Mouse (Mus musculus) embryonic facial prominence, embryonic 11.5 days (tissue): ENCODE measurements around the gene Cdkal1. TPM values are rescaled to one million over a fixed set of nuclear protein-coding genes. Genes with fewer than 3 reads are reported as not detected.

Experiments
- ATAC-seq: fragments of 200-750 bp; cut with Nextera tagmentation; replicated peaks from 2 replicates; pipeline ENCODE4 v1.8.0; 2017; ENCODE audit warnings: low read depth; ENCODE audit not compliant: insufficient number of reproducible peaks, low FRiP score, low TSS enrichment
- DNase-seq: peaks from one replicate; pipeline ENCODE4 v3.0.0-alpha.2; 2015; ENCODE audit warnings: low spot score
- H3K27ac ChIP-seq: fragments of 300-500 bp; sonication (generic); replicated peaks from 2 replicates; pipeline ENCODE4 v1.5.1; 2014; ENCODE audit warnings: mild to moderate bottlenecking, low read depth, low read length, control low read depth
- H3K27me3 ChIP-seq: fragments of 300-500 bp; sonication (generic); 2 replicates; pipeline ENCODE4 v1.6.1; 2014; ENCODE audit warnings: mild to moderate bottlenecking, low read length, moderate library complexity, mixed read lengths; ENCODE audit not compliant: control insufficient read depth, insufficient read depth
- H3K36me3 ChIP-seq: fragments of 300-500 bp; sonication (generic); replicated peaks from 2 replicates; pipeline ENCODE4 v1.6.1; 2014; ENCODE audit warnings: low read depth, mild to moderate bottlenecking, low read length, moderate library complexity, mixed read lengths; ENCODE audit not compliant: control insufficient read depth, insufficient read depth
- H3K4me1 ChIP-seq: fragments of 300-500 bp; sonication (generic); 2 replicates; pipeline ENCODE4 v1.6.1; 2014; ENCODE audit warnings: low read length, mixed read lengths; ENCODE audit not compliant: control insufficient read depth, insufficient read depth
- H3K4me2 ChIP-seq: fragments of 300-500 bp; sonication (generic); 2 replicates; pipeline ENCODE4 v1.6.1; 2014; ENCODE audit warnings: low read depth, mild to moderate bottlenecking, control low read depth, low read length, moderate library complexity
- H3K4me3 ChIP-seq: fragments of 300-500 bp; sonication (generic); 2 replicates; pipeline ENCODE4 v1.5.1; 2014; ENCODE audit warnings: low read depth, low read length, control low read depth
- H3K9ac ChIP-seq: fragments of 300-500 bp; sonication (generic); replicated peaks from 2 replicates; pipeline ENCODE4 v1.6.1; 2014; ENCODE audit warnings: mild to moderate bottlenecking, control low read depth, low read length
- H3K9me3 ChIP-seq: fragments of 300-500 bp; sonication (generic); replicated peaks from 2 replicates; pipeline ENCODE4 v1.6.1; 2016; ENCODE audit warnings: mild to moderate bottlenecking, low read length, inconsistent platforms, mixed read lengths; ENCODE audit not compliant: control insufficient read depth
- WGBS: fragments of 180-500 bp; shearing (Covaris S2); extraction: QIAGEN DNeasy Blood & Tissue Kit; methylation state at CpG from one replicate; pipeline ENCODE4 v1.1.7; 2014; 5-methylcytosine and 5-hydroxymethylcytosine counted together
- polyA plus RNA-seq: library from polyadenylated mRNA; unstranded; fragments of >200 nt; fragmentation: Nextera tagmentation; extraction: Ambion mirVana; gene quantifications from 2 replicates; pipeline ENCODE4 v1.2.1, GENCODE M21; 2014

The Cdkal1 gene
- polyA plus RNA-seq, 1 experiment from 2014 or later: 39.6 TPM

DNA sequence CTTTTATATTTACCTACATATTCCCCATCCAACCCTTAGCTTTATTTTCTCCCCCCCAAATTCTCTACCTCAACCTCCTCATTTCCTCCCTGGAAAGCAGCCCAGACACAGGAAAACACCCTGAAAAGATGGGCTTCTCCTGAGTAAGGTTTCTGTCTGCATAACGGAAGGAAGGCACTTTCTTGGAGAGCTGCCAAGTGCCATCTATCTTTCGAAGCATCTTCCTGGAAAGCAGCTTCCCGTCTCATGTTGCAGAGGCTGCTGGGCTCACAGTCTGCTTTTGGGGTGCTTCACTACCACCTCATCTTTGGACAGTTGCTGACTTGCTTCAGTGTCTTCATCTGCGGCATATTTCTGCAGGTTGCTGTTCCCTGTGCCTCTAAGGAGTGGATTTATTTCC lies 622.8 kb downstream of the Cdkal1 start:
- H3K9ac ChIP-seq: no peak overlapping the region
- H3K27ac ChIP-seq: no peak overlapping the region
- DNase-seq: no peak
- no peaks in the 10 kb centered on the region for H3K9me3 ChIP-seq
- no peak overlapping the region for H3K4me3 ChIP-seq
- 75% methylated on average over 4 of the region's 4 CpGs for whole genome bisulfite sequencing
- no peaks in the 10 kb centered on the region for H3K4me1 ChIP-seq
- H3K4me2 ChIP-seq: no peak overlapping the region
- no peaks in the 10 kb centered on the region for H3K27me3 ChIP-seq
- no peaks in the 10 kb centered on the region for H3K36me3 ChIP-seq
- ATAC-seq: no peak

GRCm38 (mm10) chr13:29224815-29225214 lies 630.7 kb downstream of the Cdkal1 start:
- Histone ChIP-seq H3K4me2 (no peak overlapping the region), H3K27me3 (no peaks in the 10 kb centered on the region), H3K9ac (no peak overlapping the region), H3K36me3 (no peaks in the 10 kb centered on the region), H3K4me1 (no peaks in the 10 kb centered on the region), H3K27ac (no peak overlapping the region), H3K9me3 (no peaks in the 10 kb centered on the region), H3K4me3 (no peak overlapping the region)
- ATAC-seq (no peak), DNase-seq (no peak)
- 73% methylated on average over 5 of the region's 5 CpGs for WGBS

DNA sequence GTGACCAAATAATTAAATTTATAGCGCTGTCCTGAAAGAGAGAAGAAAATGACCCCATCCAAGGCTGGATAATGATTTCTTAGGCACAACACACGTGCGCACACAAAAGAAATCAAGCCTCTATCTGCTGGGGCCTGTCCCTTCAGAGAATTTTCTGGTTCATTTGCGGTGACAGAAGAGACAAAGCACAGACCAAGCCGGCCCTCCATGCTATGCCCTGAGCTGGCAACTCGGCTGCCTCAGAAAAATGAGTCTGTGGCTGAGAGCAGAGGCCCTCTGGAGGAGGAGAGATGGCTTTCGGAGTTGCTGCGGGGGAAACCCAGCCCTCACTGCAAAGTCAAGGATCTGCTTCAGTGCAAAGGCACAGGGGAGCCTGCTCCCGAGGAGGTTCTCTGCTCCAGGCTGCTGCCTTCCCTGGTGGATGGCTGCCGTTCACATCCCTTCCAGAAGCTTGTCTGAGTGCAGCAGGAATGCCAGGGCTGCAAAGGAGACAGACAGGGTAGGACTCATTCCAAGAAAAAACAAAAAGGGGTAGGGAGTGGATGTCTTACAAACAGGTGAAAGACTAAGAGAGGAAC lies 633.1 kb downstream of the Cdkal1 start:
- WGBS: 21% methylated on average over 10 of the region's 10 CpGs
- Histone ChIP-seq H3K9ac (peak overlapping the region; percentile 22; the same call in 1 of the 2 replicates), H3K4me3 (no peak overlapping the region), H3K4me1 (no peaks in the 10 kb centered on the region), H3K9me3 (no peaks in the 10 kb centered on the region), H3K27me3 (no peaks in the 10 kb centered on the region), H3K36me3 (no peaks in the 10 kb centered on the region), H3K27ac (0 out of 2 replicates have a peak overlapping the region, but pooled peaks have one; percentile 35), H3K4me2 (no peak overlapping the region)
- ATAC-seq (peak; percentile 80), DNase-seq (peak; percentile 57)

DNA sequence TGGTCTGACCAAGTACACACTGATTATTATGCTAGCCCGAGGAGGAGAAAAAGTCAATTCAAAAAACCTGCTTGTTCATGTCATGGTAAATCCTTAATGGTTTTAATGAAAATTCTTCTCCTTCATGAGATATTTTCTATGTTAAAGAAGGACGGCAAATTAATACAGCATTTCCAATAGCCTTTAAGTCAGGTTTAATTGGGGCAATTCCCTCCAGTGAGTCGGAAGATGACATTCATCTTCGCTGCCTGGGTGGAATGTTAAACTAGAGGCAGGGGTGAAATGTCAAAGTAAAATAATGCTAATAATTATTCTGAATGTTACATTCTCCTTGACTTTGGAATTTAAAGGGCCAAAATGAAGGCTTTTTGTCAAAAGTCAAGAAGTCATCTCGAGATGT lies 633.8 kb downstream of the Cdkal1 start:
- no peak overlapping the region for H3K27ac ChIP-seq
- H3K36me3 ChIP-seq: no peaks in the 10 kb centered on the region
- H3K4me1 ChIP-seq: no peaks in the 10 kb centered on the region
- no peaks in the 10 kb centered on the region for H3K9me3 ChIP-seq
- H3K4me3 ChIP-seq: no peak overlapping the region
- 43% methylated on average over 5 of the region's 5 CpGs for WGBS
- H3K4me2 ChIP-seq: no peak overlapping the region
- H3K9ac ChIP-seq: no peak overlapping the region
- DNase-seq (no peak), ATAC-seq (no peak)
- H3K27me3 ChIP-seq: no peaks in the 10 kb centered on the region

DNA sequence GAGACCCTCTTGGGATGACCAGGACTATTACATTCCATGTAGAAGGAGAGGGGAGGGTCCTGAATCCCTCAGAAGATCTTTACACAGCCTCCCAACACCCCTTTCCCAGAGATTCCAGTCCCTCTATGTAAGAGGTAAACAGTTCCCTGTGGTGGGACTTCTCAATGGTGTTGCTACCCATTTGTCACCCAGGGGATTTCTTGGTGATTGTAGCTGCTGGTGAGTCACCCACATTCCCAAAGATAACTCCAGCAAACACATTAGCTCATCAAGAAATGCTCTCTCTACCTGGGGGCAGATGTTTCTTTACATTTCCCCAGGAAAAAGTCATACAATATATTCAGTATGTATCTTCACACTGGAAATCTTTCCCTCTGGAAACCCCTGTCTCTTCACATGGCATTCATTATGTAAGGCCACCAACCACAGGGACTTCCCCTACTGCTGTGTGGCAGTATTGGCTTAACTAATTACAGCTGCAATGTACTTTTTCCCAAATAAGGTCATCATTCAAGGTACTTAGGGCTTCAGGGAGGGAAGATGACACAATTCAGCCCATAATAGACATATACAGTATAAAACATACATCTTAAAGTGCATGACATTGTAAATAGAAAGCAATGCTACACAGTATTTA lies 636.8 kb downstream of the Cdkal1 start:
- Histone ChIP-seq H3K36me3 (no peaks in the 10 kb centered on the region), H3K9me3 (no peaks in the 10 kb centered on the region), H3K4me3 (no peak overlapping the region), H3K27ac (no peak overlapping the region), H3K9ac (no peak overlapping the region), H3K27me3 (no peaks in the 10 kb centered on the region), H3K4me2 (no peak overlapping the region), H3K4me1 (no peaks in the 10 kb centered on the region)
- ATAC-seq (no peak), DNase-seq (no peak)

DNA sequence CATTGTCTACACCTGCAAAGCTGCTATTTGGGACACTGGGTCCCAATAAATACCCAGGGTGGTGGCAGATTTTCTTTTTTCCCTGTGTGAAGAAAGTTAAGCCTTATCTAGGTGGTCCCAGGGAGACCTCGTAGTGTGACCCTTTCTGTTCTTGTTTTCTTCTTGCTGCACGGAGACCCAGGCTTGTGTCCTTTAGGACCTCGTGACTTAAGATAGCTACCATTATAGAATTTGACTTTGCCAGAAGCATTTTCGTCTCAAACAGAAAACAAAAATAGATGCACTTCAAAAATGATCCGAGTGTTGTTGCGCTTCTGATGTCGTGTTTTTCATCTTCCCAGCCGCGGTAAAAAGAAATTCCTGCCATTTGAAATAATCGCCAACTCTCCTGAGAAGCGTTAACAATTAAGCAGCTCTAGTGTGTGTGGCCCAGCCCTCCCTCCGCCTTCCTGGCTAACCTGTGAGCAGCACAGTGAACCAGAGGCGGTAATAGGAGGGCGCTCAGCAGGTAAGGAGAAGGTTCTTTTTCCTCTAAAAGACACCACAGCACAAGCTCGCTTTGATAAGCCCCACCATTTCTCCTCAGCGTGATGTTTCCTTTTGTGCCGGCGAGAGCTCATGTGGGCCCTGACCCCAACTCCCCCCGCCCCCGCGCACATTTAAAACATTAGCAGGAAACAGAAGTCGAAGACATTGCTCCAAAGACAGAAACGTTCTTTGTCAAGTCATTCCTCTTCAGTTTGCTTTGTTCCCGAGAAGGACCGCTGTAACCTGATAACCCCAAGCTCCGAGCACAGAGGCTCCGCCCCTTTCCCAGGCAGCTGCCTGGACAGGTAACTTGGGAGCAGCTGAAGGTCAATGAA lies 645.1 kb downstream of the Cdkal1 start:
- peak overlapping the region; percentile 64 for H3K9ac ChIP-seq
- H3K27ac ChIP-seq: no peak overlapping the region
- WGBS: 2% methylated on average over 27 of the region's 27 CpGs
- no peak for ATAC-seq
- DNase-seq: peak; percentile 73
- no peaks in the 10 kb centered on the region for H3K9me3 ChIP-seq
- H3K4me3 ChIP-seq: peak overlapping the region; percentile 24
- peak overlapping the region; percentile 53 for H3K4me2 ChIP-seq
- H3K36me3 ChIP-seq: no peaks in the 10 kb centered on the region
- H3K27me3 ChIP-seq: no peaks in the 10 kb centered on the region
- H3K4me1 ChIP-seq: no peaks in the 10 kb centered on the region

- ATAC-seq: no peak
- WGBS: 97% methylated on average over 6 of the region's 6 CpGs
- no peaks in the 10 kb centered on the region for H3K4me1 ChIP-seq
- no peaks in the 10 kb centered on the region for H3K9me3 ChIP-seq
- no peak overlapping the region for H3K4me3 ChIP-seq
- no peaks in the 10 kb centered on the region for H3K36me3 ChIP-seq
- H3K9ac ChIP-seq: no peak overlapping the region
- H3K4me2 ChIP-seq: no peak overlapping the region
- no peak overlapping the region for H3K27ac ChIP-seq
- no peak for DNase-seq
- no peaks in the 10 kb centered on the region for H3K27me3 ChIP-seq
These were observed 646.7 kb downstream of the Cdkal1 start for GRCm38 (mm10) chr13:29208749-29209148.

DNA sequence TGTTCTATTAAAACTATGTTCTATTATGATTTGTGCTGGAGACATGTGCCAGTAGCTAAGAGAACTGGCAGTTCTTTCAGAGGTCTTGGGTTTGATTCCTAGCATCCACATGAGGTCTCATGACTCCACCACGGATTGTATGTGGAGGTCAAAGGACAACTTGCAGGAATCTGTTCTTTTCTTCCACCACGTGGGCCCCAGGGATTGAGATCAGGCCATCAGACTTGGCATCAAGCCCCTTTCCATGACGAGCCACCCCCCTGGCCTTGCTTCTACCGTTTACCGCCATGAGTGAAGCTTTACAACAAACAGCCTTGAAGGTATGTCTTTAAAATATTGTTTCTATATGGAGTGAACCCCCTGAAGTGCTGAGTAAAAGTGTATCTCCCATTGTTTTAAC lies 651.6 kb downstream of the Cdkal1 start:
- Histone ChIP-seq H3K4me1 (no peaks in the 10 kb centered on the region), H3K27ac (no peak overlapping the region), H3K4me2 (no peak overlapping the region), H3K9ac (no peak overlapping the region), H3K9me3 (no peaks in the 10 kb centered on the region), H3K27me3 (no peaks in the 10 kb centered on the region), H3K36me3 (no peaks in the 10 kb centered on the region), H3K4me3 (no peak overlapping the region)
- no peak for ATAC-seq
- WGBS: 84% methylated on average over 5 of the region's 5 CpGs
- no peak for DNase-seq
